Mouse (Mus musculus): Measurements from ENCODE around the gene Trpv4.

Trpv4 gene

DNA sequence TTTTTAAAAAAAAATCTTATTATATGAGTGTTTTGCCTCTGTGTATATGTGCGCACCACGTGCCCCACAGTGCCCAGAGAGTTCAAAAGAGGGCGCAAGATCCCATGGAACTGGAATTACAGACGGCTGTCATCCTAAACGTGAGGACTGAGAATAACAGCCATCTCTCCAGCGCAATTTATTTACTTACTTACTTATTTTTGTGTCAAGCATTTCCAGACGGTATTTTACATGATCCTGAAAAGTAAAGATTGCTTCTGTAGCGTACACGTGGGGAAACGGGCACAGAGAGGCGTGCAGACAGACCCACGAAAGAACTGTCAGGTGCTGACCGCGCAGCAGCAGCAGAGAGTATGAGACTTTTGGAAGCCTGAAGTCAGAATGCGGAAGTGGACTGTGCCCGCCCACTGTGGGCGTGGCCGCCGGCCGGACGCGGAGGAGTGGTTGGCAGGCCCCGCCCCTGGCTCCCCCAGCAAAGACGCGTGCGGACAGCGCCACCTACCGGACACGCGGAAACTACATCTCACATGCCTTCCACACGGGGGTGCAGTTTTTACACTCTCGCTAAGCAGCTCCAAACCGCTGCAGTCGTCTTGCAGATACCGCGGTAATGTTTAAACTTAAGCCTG lies 9.1 kb upstream of the Trpv4 start:
- peak; percentile 99 for DNase-seq (ENCODE audit: low spot score)

DNA sequence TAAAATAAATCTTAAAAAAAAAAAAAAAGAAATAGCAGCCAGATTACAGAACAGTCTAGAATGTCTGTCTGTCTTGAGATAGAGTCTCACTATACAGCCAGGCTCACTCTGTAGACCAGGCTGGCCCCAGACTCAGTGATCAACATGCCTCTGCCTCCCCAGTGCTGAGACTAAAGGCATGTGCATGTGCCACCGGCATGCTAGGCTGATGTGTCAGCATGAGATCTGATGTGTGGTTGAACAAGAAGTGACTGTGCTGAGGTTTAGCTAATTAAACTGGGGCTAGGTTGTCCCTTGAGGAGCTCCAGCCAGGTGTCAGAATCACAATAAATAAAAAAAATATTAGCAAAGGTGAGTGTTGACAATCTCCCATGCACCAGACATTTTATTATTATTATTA lies 8.4 kb upstream of the Trpv4 start:
- DNase-seq (ENCODE audit: low spot score): no peak

DNA sequence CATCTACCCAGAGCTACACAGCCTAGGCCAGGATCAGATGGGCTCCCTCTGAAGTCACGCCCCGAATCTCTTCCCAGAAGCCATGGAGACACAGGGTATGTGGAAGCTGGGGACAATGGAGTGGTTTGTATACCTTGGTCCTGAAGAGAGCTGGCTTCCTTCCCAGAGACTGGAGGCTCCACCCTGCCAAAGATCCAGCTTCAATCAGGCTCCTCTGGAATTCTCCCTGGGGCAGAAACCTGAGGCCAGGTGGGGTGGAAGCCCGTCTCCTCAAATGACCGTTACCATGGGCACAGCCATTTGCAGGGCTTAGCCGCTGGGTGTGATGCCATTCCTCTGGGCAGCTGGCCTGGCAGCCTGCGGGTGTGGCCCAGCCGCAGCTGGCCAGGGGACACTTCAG lies 6.5 kb upstream of the Trpv4 start:
- DNase-seq (ENCODE audit: low spot score): no peak

DNA sequence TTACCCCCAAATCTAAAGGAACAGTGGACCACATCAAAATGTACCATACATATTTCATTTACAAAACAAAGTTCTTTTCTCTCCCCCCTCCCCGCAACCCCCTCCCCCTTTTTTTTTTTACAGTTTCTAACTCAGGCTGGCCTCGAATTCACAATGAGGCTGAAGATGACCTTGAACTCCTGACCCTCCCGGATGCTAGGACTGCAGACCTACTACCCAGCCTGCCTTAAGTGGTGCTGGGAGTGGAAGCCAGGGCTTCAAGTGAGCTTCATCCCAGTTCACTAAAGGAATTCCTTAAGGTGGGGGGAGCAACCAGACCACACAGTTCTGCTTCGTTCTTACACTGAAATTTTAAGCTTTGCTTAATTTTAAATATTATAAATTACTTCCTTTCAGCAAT lies 5.9 kb upstream of the Trpv4 start:
- DNase-seq (ENCODE audit: low spot score): no peak

DNA sequence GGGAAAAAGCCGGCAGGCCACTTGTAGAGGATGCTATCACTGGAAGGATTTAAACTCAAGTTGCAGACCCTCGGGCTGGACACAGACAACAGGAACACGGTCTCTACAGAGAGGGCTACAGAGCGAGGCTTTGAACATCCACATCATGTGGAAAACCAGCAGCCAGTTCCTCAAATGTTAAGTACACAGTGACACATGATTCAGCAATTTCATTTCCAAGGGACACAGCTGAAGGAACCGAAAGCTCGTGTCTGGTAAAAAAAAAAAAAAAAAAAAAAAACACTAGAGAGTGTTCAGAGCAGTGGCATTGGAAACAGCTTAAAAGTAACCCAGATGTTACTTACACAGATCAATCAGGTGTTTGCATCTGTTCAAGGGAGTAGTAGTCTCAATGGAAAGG lies 2.8 kb upstream of the Trpv4 start:
- no peak for DNase-seq (ENCODE audit: low spot score)

DNA sequence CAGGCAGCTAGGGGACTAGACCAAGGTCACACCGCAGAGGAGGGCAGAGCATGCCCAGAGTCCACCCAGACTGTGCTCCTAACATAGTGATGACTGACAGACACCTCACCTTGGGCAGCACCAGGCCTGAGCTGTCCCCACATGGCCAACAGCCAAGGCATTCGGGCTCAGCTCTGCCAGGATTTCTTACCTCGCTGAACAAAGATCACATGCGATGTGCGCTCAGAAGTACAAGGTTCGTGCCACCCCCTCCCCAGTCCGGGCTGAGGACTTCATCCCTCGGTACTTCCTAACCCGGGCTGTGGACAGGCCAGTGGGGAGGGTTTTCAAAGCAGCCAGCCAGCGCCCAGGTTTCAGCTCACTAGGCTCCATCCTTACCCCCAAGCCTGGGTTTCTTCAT lies 795 bp downstream of the Trpv4 start:
- DNase-seq (ENCODE audit: low spot score): no peak

- no peak for DNase-seq (ENCODE audit: low spot score)
Measured at GRCm38 (mm10) chr5:114656305-114656704, 1.9 kb downstream of the Trpv4 start.

DNA sequence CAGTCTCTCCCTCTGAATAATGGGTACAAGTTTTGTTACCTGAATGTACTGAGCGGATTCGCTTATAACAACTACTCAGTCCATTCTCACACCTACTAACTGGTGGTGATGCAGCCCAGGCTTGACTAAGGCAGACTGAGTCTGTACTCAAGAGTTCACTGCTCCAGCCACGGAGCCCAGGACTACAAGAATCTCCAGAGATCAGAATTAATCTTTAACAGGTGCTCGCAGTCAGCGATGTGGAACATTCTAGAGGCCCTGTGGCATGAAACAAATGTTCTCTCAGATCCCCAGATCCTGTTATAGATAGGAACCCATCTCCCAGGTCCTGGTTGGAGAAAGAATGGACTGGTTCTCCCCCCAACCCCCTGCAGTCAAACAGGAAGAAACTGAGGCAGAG lies 2.5 kb downstream of the Trpv4 start:
- no peak for DNase-seq (ENCODE audit: low spot score)

DNA sequence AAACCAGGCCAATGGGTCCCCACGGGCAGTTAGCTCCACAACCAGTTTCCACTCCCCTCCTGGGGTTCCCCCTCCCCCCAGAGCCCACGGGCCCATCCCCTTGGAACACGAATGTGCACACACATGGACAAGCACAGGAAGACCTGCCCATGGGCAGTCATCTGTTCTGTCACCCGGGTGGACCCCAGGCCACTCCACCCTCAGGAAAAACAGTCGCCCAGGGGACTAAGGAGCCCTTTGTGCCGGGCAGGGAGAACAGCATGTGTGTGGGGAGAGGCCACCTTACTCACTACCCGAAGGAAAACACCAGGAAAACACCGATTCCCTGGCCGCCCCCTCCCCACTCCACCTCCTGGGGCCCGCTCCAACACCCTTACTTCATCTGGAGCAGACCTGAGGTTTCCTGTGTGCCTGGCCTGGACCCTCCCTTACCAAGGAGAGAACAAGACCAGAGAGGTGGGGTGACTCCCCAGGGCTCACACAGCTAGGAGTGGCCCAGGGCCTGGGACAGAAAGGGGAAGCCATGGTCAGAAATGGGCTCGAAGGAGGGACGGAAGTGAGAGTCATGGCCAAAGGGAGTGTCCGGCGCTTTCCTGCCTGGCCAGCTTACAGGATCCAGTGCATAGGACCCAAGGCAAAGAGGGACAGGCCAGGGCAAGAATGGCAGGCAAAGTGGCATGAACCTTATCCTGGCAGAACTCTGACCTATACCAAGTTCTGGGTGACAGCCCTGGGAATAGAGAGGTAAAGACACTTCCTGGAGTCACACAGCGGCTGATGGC lies 4.4 kb downstream of the Trpv4 start:
- no peak for DNase-seq (ENCODE audit: low spot score)

DNA sequence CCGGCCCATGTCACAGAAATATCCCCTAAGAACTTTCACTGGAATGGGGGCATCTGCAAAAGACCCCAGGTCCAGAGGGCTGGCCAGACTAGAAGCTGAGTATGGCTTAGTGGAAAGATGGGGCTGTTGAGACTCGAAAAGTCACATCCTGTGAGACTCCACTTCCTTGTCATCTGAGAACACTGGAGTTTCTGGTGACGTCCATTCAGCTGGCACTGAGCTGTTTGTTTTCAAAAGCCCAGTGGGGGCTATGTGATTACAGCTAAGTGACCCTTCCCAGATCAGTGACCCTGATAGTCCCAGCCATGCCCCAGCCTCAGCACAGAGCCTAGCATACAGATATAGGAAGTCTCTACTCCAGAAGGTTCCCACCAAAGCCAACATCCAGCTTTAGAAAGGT lies 6.8 kb downstream of the Trpv4 start:
- no peak for DNase-seq (ENCODE audit: low spot score)

GRCm38 (mm10) chr5:114651002-114651401 lies 7.2 kb downstream of the Trpv4 start:
- DNase-seq (ENCODE audit: low spot score): no peak

DNA sequence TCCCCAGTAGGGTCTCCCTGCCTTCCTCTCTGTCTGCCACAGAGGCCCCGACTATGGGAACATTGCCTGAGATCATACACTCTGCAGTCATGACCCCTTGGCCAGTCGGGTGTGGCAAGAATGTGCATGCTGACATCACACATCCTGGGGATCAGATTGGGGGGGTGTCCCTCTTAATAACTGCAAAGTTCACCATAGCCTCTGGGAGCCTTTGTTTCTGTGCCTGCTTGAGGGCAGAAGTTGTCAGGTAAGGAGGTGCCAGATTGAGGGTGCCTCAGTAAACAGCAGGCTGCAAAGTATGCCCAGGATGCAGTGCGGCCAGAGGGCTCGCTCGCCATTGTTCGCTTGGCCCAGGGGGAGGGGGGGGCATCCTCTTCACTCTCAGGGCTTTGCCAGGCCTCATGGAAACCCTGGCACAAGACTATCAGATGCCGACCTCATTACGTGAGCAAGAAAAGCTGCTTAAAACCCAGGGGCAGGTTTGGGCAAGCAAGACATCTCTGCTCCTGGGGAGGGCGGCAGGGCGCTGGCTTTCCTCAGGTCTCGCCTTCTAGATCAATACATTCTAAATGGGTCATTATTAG lies 9.4 kb downstream of the Trpv4 start:
- DNase-seq (ENCODE audit: low spot score): no peak

- DNase-seq (ENCODE audit: low spot score): peak; percentile 64
Measured at GRCm38 (mm10) chr5:114647211-114647974, 10.8 kb downstream of the Trpv4 start.

DNA sequence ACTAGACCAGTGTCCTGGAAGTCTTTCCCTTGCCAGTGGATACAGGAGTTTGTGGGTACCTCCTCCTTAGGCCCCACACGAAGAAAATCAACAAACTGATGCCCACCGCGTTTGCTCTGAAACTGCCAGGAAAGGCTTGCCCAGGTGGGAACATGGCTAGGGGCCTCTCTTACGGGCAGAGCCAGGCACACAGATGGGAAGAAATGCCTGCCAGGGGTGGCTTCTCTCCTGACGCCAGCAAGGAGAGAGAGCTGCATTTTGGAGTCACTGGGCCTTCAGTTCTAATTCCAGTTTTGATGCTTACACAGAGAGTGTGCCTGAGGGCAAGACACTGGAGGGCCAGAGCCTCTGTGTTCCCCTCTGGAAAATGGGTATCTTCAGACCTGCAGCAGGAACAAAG lies 12.3 kb downstream of the Trpv4 start:
- DNase-seq (ENCODE audit: low spot score): no peak

- DNase-seq (ENCODE audit: low spot score): no peak
Measured at GRCm38 (mm10) chr5:114644918-114645317, 13.3 kb downstream of the Trpv4 start.

GRCm38 (mm10) chr5:114640809-114641208 lies 17.4 kb downstream of the Trpv4 start:
- DNase-seq (ENCODE audit: low spot score): no peak

DNA sequence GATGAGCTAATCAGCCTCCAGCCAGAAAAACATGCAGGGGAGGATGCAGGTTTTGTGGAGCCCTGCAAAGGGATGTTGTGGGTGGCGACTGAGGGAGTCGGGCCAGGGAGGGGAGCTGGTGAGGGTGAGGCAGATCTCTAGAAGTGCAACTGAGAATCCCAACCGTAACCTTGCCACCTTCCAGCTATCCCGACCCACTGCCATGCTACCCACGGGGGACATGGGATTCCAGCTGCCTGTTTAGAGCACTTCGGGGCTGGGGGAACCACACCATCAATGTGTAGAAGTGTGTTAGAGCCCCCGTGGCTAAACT lies 18.6 kb downstream of the Trpv4 start:
- DNase-seq (ENCODE audit: low spot score): no peak

- peak; percentile 84 for DNase-seq (ENCODE audit: low spot score)
Measured at GRCm38 (mm10) chr5:114638769-114639644, 19.2 kb downstream of the Trpv4 start.

DNA sequence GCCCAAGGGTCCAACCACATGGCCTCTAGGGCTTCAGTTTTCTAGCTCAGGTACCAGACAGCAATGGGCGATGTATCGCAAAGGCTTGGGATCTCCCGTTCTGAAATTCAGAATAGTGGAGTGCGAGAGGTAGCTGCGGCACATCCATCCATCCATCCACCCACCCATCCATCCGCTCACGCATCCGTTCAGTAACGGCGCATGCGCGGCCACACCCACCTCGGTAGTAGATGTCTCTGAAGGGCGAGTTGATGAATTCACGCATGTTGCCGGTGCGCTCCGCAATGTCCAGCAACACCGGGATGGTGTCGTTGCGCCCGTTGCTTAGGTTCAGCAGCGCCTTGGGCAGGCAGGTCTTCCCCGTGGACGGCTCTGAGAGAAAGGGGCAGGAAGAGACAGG lies 22.1 kb downstream of the Trpv4 start:
- no peak for DNase-seq (ENCODE audit: low spot score)

DNA sequence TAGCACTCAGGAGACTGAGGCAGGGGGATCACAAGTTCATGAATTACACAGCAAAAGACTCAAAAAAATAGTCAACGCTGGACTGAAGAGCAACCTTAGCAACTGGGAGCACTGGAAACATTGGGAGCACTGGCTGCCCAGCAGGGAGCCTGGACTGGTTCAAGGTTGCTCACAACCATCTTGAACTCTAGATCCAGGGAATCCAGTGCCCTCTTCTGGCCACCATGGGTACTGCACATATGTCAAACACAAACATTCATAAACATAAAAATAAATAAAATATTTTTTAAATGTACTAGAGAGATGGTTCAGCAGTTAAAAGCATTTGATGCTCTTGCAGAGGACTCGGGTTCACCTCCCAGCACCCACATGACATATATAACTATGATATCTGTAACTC lies 26.9 kb downstream of the Trpv4 start:
- no peak for DNase-seq (ENCODE audit: low spot score)

GRCm38 (mm10) chr5:114625590-114625989 lies 32.6 kb downstream of the Trpv4 start:
- DNase-seq (ENCODE audit: low spot score): peak; percentile 60

DNA sequence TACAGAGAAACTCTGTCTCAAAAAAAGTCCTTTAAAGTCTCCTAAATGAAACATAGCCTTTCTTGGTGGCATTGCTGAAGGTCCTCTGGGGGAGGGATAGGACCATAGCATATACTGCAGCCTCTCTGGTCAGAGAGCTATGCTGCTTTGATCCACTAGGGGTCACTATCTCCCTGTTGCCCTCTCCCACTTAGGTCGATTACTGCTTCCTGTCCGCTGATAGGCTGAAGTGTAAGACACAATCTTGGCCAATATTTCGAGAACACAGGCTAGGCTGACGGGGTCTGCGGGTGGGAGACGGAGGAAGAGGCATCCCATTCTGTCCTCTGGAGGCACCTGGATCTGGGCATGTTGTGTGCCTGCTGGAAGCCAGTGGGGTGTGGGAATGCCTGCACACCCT lies 37.9 kb downstream of the Trpv4 start:
- DNase-seq (ENCODE audit: low spot score): no peak
